Mouse (Mus musculus): ENCODE measurements around the gene Hoxc8. TPM values are rescaled to one million over a fixed set of nuclear protein-coding genes. Genes with fewer than 3 reads are reported as not detected.

Gene Hoxc8
- polyA plus RNA-seq, 1 experiment from 2014 or later: 2.5 TPM

DNA sequence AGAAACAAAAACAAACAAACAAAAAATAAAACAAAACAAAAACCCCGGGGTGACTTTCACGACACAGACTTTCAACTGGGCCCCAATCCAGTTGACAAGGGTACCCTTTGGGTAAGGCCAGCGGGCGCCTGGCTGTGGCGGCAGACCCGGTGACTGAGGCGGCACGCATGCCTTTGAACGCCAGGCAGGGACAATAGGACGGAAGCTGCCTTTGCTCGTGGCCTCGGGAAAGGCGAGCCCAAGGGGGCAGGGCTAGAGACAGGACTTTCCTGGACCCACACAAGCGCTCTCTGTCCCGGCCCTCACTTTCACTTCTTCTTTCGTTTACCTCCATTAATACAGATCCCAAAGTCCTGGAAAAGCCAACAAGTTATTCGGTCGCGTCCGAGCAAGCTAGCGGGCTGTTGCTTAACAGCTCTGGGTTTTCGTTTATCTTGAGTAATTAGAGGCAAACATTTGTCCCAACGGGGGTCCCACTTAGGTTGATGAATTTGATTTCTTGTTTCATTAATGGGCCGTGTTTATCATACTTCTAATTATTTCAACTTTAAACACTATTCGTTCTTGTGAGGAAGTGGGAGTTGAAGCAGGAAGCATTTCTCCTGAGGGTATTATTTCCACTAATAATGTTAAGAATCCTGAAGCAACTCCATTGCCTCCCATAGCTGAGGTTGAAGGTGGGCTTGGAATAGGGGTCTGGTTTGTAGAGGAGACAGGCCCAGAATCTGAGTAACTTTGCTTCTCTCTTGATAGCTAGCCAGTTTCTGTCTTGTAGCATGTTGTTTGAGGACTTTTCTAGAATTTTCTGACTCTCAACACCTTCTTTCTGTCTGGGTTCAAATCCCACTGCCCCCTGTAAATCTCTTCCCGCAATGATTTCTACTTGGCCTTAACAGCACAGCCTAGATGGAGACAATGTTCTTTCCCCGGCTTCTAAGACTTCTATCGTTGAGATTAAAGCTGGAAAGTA lies 26.5 kb upstream of the Hoxc8 start:
- H3K9me3 ChIP-seq (replicated peaks; ENCODE audit: control insufficient read depth, low read length): no peaks in the 10 kb centered on the region
- H3K4me3 ChIP-seq (replicated peaks; ENCODE audit: low read length): no peak overlapping the region
- H3K27ac ChIP-seq (ENCODE audit: low read length): no peak overlapping the region
- no peaks in the 10 kb centered on the region for H3K36me3 ChIP-seq (ENCODE audit: control insufficient read depth, insufficient read depth, low read length)
- ATAC-seq (ENCODE audit: insufficient read depth, low FRiP score): no peak
- no peak overlapping the region for H3K4me2 ChIP-seq (ENCODE audit: low read depth, low read length)
- WGBS: 3% methylated on average over 28 of the region's 28 CpGs
- H3K9ac ChIP-seq (ENCODE audit: low read length): no peak overlapping the region
- no peaks in the 10 kb centered on the region for H3K4me1 ChIP-seq (ENCODE audit: control insufficient read depth, insufficient read depth, low read length)
- H3K27me3 ChIP-seq (ENCODE audit: control insufficient read depth, insufficient read depth, low read length): peaks cover 90% of the 10 kb centered on the region

- peaks cover 93% of the 10 kb centered on the region for H3K27me3 ChIP-seq (ENCODE audit: control insufficient read depth, insufficient read depth, low read length)
- 6% methylated on average over 26 of the region's 26 CpGs for WGBS
- no peaks in the 10 kb centered on the region for H3K4me1 ChIP-seq (ENCODE audit: control insufficient read depth, insufficient read depth, low read length)
- no peaks in the 10 kb centered on the region for H3K36me3 ChIP-seq (ENCODE audit: control insufficient read depth, insufficient read depth, low read length)
- H3K9me3 ChIP-seq (replicated peaks; ENCODE audit: control insufficient read depth, low read length): no peaks in the 10 kb centered on the region
- no peak overlapping the region for H3K9ac ChIP-seq (ENCODE audit: low read length)
- no peak overlapping the region for H3K4me2 ChIP-seq (ENCODE audit: low read depth, low read length)
- H3K4me3 ChIP-seq (replicated peaks; ENCODE audit: low read length): no peak overlapping the region
- H3K27ac ChIP-seq (ENCODE audit: low read length): no peak overlapping the region
- no peak for ATAC-seq (ENCODE audit: insufficient read depth, low FRiP score)
These were observed 25.2 kb upstream of the Hoxc8 start for GRCm38 (mm10) chr15:102965003-102965891.

DNA sequence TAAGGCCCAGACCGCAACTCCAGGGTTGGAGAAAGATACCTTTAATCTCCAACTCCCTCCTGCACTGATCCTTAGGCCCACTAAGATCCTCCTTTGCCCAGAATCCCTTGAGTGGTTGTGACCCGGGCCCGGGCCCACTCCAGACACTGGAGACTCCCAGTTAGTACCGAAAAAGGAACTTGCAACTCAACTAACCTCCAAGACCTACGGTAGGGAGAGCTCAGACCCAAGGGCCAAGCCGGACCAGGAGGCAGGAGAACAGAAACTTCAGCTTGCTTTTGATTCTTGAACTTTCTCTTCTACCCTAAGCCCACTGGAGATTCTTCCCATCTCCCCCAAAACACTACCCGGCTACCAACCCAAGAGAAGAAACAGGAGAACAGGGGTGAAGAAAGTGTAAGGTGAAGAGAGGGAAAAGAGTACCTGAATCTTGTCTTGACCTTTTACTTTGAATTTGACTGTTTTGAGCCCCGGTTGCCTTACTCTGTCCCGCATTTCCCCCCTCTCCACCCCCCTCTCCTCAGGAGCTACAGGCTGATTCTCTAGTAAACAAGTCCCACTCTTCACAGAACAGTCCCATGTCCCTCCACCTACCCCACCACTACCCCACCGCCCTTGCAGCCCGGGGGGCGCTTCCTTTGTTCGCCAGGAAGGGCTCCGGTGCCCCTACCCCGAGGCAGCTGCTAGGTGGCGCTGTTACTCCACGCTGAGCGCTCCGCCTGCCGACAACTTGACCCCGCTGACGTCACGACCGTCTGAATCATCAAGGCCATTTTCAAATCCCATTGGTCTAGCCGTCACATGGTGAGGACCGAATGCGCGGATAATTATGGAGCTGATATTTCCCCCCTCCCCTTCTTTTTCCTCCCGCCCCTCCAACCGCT lies 24.3 kb upstream of the Hoxc8 start:
- 4% methylated on average over 29 of the region's 30 CpGs for WGBS
- Histone ChIP-seq H3K9me3 (replicated peaks; ENCODE audit: control insufficient read depth, low read length) (no peaks in the 10 kb centered on the region), H3K4me1 (ENCODE audit: control insufficient read depth, insufficient read depth, low read length) (no peaks in the 10 kb centered on the region), H3K9ac (ENCODE audit: low read length) (no peak overlapping the region), H3K4me3 (replicated peaks; ENCODE audit: low read length) (peak overlapping the region; percentile 4; the same call in 1 of the 2 replicates), H3K27ac (ENCODE audit: low read length) (no peak overlapping the region), H3K36me3 (ENCODE audit: control insufficient read depth, insufficient read depth, low read length) (no peaks in the 10 kb centered on the region), H3K4me2 (ENCODE audit: low read depth, low read length) (peak overlapping the region; percentile 33; the same call in 1 of the 2 replicates), H3K27me3 (ENCODE audit: control insufficient read depth, insufficient read depth, low read length) (peaks cover 93% of the 10 kb centered on the region)
- ATAC-seq (ENCODE audit: insufficient read depth, low FRiP score): peak; percentile 50; the same call in 1 of the 2 replicates

DNA sequence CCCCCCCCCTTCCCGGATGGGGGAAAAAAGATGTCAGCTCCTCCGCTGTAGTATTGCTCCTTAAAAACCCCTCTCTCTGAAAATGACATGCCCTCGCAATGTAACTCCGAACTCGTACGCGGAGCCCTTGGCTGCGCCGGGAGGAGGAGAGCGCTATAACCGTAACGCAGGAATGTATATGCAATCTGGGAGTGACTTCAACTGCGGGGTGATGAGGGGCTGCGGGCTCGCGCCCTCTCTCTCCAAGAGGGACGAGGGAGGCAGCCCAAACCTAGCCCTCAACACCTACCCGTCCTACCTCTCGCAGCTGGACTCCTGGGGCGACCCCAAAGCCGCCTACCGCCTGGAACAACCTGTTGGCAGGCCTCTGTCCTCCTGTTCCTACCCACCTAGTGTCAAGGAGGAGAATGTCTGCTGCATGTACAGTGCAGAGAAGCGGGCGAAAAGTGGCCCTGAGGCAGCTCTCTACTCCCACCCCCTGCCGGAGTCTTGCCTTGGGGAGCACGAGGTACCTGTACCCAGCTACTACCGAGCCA lies 23.6 kb upstream of the Hoxc8 start, which contains the start of gene Hoxc10:
Hoxc10 (plus strand) TSS at position 21 of the 536 bp plus-strand sequence.
- no peak for ATAC-seq (ENCODE audit: insufficient read depth, low FRiP score)
- WGBS: 2% methylated on average over 27 of the region's 27 CpGs
- Histone ChIP-seq H3K4me2 (ENCODE audit: low read depth, low read length) (peak within 1 kb of the TSS; percentile 33; the same call in 1 of the 2 replicates), H3K9ac (ENCODE audit: low read length) (no peak within 1 kb of the TSS), H3K27me3 (ENCODE audit: control insufficient read depth, insufficient read depth, low read length) (peaks cover 93% of the 10 kb centered on the region), H3K36me3 (ENCODE audit: control insufficient read depth, insufficient read depth, low read length) (no peaks in the 10 kb centered on the region), H3K27ac (ENCODE audit: low read length) (no peak within 1 kb of the TSS), H3K4me1 (ENCODE audit: control insufficient read depth, insufficient read depth, low read length) (no peaks in the 10 kb centered on the region), H3K4me3 (replicated peaks; ENCODE audit: low read length) (peak within 1 kb of the TSS; percentile 4; the same call in 1 of the 2 replicates), H3K9me3 (replicated peaks; ENCODE audit: control insufficient read depth, low read length) (no peaks in the 10 kb centered on the region)

DNA sequence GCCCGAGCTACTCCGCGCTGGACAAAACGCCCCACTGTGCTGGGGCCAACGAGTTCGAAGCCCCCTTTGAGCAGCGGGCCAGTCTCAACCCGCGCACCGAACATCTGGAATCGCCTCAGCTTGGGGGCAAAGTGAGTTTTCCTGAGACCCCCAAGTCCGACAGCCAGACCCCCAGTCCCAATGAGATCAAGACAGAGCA lies 23.2 kb upstream of the Hoxc8 start, which contains the start of gene Hoxc5:
Hoxc5 (plus strand) TSS at position 132 of the 199 bp plus-strand sequence.
- no peak within 1 kb of the TSS for H3K27ac ChIP-seq (ENCODE audit: low read length)

GRCm38 (mm10) chr15:102967511-102968397 lies 22.7 kb upstream of the Hoxc8 start:
- 3% methylated on average over 34 of the region's 34 CpGs for WGBS
- Histone ChIP-seq H3K27me3 (ENCODE audit: control insufficient read depth, insufficient read depth, low read length) (peaks cover 95% of the 10 kb centered on the region), H3K4me3 (replicated peaks; ENCODE audit: low read length) (no peak overlapping the region), H3K4me1 (ENCODE audit: control insufficient read depth, insufficient read depth, low read length) (no peaks in the 10 kb centered on the region), H3K9me3 (replicated peaks; ENCODE audit: control insufficient read depth, low read length) (no peaks in the 10 kb centered on the region), H3K36me3 (ENCODE audit: control insufficient read depth, insufficient read depth, low read length) (no peaks in the 10 kb centered on the region), H3K9ac (ENCODE audit: low read length) (no peak overlapping the region), H3K27ac (ENCODE audit: low read length) (no peak overlapping the region), H3K4me2 (ENCODE audit: low read depth, low read length) (no peak overlapping the region)
- ATAC-seq (ENCODE audit: insufficient read depth, low FRiP score): no peak

More for the DNA sequence above, 23.2 kb upstream of the Hoxc8 start, which contains the start of gene Hoxc5:
- no peaks in the 10 kb centered on the region for H3K9me3 ChIP-seq (replicated peaks; ENCODE audit: control insufficient read depth, low read length)
- 6% methylated on average over 12 of the region's 12 CpGs for WGBS
- ATAC-seq (ENCODE audit: insufficient read depth, low FRiP score): no peak
- H3K4me3 ChIP-seq (replicated peaks; ENCODE audit: low read length): peak within 1 kb of the TSS; percentile 4; the same call in 1 of the 2 replicates
- no peaks in the 10 kb centered on the region for H3K36me3 ChIP-seq (ENCODE audit: control insufficient read depth, insufficient read depth, low read length)
- no peak within 1 kb of the TSS for H3K9ac ChIP-seq (ENCODE audit: low read length)
- H3K27me3 ChIP-seq (ENCODE audit: control insufficient read depth, insufficient read depth, low read length): peaks cover 96% of the 10 kb centered on the region
- peak within 1 kb of the TSS; percentile 33; the same call in 1 of the 2 replicates for H3K4me2 ChIP-seq (ENCODE audit: low read depth, low read length)
- H3K4me1 ChIP-seq (ENCODE audit: control insufficient read depth, insufficient read depth, low read length): no peaks in the 10 kb centered on the region

DNA sequence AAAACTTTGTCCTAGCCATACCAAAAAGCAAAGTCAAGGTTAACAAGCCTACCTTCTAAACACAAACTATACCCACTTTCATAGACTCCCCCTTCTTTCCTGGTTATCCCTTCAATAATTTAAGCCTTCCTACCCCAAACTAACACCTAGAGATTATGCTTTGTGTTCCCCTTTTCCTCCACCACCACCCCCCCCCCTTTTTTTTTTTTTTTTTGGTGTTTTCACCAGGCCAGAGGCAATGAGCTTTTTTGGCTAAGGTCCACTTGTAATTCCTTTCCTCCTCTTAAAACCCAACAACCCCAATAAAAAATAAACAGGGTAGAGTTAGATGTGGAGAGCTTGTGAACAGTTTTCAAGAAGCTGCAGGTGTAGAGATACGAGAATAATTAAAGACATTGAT lies 21.1 kb upstream of the Hoxc8 start:
- H3K27me3 ChIP-seq (ENCODE audit: control insufficient read depth, insufficient read depth, low read length): peaks cover 96% of the 10 kb centered on the region
- H3K9ac ChIP-seq (ENCODE audit: low read length): no peak overlapping the region
- H3K27ac ChIP-seq (ENCODE audit: low read length): no peak overlapping the region
- H3K4me3 ChIP-seq (replicated peaks; ENCODE audit: low read length): no peak overlapping the region
- H3K4me2 ChIP-seq (ENCODE audit: low read depth, low read length): no peak overlapping the region
- ATAC-seq (ENCODE audit: insufficient read depth, low FRiP score): no peak
- no peaks in the 10 kb centered on the region for H3K36me3 ChIP-seq (ENCODE audit: control insufficient read depth, insufficient read depth, low read length)
- H3K9me3 ChIP-seq (replicated peaks; ENCODE audit: control insufficient read depth, low read length): no peaks in the 10 kb centered on the region
- no peaks in the 10 kb centered on the region for H3K4me1 ChIP-seq (ENCODE audit: control insufficient read depth, insufficient read depth, low read length)
- WGBS: 47% methylated on average over 1 of the region's 1 CpGs
